Mouse (Mus musculus): Measurements from ENCODE around the gene Cyp2ab1.

DNA sequence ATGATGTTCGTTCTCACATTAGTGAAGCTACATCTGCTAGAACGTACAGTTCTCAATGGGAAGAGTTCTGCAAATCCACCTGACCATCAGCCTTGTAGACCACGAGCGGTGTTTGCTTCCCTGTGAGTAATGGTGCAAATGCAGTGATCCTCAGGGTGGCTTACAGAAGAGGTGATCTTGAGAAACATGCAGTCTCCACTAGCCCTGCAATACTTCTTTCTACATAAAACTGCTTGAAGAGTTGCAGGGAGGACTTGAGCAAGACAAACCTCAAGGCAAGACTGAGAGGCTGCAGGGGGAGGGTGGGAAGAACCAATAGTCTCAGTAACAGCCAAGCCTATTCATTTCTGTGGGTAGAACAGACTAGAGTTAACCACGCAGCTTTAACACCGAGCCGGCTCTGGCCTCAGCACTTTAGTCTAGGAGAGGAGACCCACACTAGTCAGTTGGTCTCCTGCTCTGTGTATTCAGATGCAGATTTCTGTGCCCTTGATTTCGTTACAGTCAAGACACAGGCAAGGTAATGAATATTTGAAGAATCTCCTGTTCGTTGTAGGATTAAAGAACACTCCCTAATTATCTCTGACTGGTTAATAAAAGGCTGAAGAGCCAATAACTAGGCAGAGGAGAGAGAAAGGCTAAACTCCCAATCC, 34.6 kb upstream of the Cyp2ab1 start:
- TF ChIP-seq CTCF (conservative IDR thresholded peaks at IDR 0.05; ENCODE audit: insufficient read depth, insufficient read length, low read depth, low read length) = no peak
- no peak for TF ChIP-seq POLR2A (IDR thresholded peaks at IDR 0.05; ENCODE audit: low read depth, low read length)
